Mouse (Mus musculus) thymus, postnatal 0 days (tissue): Measurements from ENCODE around the gene Snai1. TPM values are rescaled to one million over a fixed set of nuclear protein-coding genes. Genes with fewer than 3 reads are reported as not detected.
A peak's percentile ranks its signal among the peaks of the same experiment; 100 is the strongest.

ENCODE experiments used
- DNase-seq: peaks from one replicate; pipeline ENCODE4 v3.0.0-alpha.2; 2015; ENCODE audit warnings: low spot score
- polyA plus RNA-seq: library from polyadenylated mRNA; unstranded; fragments of >200 nt; fragmentation: Nextera tagmentation; extraction: Ambion mirVana; gene quantifications from 2 replicates; pipeline ENCODE4 v1.2.1, GENCODE M21; 2015

Gene Snai1
- polyA plus RNA-seq, 1 experiment from 2014 or later: 2.6 TPM

DNA sequence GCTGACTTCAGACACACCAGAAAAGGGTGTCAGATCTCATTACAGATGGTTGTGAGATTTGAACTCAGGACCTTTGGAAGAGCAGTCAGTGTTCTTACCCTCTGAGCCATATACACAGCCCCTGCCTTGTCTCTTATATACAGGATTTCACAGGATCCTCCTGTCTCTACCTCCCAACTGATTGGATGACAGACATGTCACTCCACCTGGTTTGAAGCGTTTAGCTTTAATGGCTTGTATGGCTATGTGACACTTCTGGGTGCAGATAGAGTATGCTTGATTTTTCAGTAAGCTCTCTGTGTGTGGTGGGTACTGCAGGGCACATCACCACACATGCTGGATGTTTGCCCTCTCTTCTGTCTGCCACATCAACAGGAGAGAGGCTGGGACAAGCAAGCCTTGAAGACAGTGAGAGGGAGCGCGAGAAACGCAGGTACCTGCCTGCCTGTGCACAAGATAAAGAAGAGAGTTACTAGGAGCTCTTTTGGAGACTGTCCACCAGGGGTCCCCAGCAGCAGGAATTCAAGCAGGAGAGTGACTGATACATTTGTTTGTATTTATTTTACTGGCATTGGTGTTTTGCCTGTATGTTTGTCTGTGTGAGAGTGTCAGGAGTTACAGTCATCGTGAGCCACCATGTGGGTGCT, 18.3 kb upstream of the Snai1 start:
- peak; percentile 50 for DNase-seq

DNA sequence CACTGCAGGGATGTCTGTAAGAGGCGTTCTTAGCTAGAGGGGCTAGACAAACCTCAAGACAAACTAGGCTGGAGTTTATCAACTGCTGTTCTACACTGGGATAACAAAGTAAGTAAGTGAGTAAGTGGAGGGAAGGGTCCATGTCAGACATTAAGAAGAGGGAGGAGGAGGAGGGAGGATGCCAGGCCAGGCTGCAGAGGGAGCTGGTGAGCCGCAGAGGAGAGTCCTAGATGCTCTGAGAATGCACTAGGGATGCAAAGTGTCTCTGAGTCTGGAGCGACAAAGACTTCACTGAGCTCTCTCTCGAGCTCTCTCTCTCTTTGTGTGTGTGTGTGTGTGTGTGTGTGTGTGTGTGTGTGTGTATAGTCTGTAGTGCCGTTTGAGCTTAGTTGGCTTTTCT, 9.7 kb upstream of the Snai1 start:
- peak; percentile 43 for DNase-seq

DNA sequence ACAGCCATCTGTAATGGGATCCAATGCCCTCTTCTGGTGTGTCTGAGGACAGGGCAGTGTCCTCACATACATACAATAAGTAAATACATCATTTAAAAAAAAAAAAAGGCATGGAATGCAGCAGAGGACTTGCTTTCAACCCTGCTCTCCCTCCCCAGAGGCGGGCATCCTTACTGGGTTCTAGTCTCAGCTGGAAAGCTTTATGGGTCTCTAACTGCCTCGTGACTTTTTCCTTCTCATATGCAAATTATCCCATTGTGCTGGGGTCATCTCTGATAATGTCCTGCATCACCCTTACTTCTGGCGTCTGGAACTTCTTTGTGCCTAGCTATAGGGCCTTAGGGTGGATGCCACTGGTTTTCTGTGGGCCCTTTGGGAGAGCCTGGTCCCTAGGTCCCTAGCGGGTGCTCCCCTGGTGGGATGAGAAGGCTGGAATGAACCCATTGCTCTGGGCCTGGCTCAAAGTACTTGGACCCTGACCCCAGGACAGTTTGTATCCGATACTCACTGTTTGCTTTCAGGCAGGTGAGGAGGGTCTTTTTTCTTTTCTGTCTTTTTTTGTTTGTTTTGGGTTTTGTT, 8.0 kb upstream of the Snai1 start:
- DNase-seq: no peak

DNA sequence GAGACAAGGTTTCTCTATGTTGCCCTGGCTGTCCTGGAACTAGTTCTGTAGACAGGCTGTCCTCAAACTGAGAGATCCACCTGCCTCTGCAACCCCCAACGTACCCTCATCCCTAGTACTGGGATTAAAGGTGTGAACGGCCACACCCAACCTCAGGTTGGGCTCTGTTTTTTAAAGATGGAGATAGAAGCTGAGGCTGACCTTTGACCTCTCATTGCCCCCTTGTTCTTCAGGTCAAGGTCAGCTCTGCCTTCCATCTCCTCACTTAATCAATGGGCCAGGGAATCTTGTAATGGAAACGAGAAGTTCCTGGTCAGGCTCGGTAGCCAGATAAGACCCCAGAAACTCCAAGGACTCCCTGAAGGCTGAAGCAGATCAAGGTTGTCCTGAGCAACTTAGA, 7.5 kb upstream of the Snai1 start:
- no peak for DNase-seq

DNA sequence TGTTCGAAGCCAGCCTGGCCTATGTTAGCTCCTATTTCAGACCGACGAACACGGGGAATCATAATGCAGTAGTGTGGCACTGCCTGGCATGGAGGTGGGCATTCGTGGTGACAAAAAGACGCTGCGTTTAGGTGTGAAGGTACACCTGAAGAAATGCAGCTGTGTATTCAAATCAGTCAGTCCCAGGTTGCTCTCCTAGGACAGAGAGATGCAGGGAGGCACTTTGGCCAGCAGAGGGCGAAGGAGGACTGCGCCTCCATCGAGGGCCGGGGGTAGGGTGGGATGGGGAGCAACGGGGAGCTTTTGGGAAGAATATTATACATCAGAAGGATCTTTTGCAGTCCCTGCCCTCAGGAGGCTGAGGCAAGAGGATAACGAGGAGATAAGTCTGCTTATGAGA, 5.9 kb upstream of the Snai1 start:
- DNase-seq: peak; percentile 66

DNA sequence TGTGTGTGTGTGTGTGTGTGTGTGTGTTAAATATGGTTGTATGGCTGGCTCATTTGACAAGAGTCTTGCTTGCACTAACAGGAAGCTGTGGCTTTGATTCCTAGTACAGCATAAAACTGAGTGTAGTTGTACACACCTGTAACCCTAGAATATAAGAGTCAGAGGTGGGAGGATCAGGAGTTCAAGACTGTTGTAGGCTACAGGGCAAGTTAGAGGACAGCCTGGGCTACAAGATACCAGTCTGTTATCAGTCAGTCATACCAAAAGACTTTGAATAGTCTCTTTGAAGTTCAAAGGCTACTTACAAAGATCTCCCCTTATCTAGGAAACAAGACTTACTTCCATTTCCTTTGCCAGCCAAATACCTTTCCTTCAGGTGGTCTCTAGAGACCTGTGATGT, 4.1 kb upstream of the Snai1 start:
- peak; percentile 39 for DNase-seq

DNA sequence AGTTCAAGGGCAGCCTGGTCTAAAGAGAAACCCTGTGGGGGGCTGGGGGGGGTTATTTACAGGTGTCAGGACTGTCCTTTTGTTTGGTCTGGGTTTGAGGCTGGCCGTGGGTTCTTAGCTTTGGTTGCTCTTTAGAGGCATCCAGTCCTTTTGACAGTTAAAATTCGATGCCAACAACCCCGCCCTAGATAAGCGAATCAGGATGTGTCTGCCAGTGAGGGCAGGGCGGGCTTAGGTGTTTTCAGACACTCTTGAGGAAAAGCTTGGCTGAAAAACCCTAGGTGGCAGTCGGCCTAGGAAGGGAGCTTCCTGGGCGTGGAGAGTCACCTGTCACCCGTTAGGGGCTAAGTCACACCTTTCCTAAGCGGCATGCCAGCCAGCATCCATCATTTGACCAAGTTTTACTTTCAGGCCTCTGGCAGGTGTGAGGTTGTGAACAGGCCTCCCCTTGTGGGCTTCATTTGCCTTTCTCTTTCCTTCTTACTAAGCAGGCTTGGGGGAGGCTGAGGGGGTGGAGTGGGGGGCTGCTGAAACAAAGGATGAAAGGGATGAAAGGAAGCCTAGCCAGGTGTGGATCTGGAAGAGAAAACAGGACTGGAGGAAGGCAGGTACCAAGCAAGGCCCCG, 1.6 kb upstream of the Snai1 start:
- DNase-seq: no peak

DNA sequence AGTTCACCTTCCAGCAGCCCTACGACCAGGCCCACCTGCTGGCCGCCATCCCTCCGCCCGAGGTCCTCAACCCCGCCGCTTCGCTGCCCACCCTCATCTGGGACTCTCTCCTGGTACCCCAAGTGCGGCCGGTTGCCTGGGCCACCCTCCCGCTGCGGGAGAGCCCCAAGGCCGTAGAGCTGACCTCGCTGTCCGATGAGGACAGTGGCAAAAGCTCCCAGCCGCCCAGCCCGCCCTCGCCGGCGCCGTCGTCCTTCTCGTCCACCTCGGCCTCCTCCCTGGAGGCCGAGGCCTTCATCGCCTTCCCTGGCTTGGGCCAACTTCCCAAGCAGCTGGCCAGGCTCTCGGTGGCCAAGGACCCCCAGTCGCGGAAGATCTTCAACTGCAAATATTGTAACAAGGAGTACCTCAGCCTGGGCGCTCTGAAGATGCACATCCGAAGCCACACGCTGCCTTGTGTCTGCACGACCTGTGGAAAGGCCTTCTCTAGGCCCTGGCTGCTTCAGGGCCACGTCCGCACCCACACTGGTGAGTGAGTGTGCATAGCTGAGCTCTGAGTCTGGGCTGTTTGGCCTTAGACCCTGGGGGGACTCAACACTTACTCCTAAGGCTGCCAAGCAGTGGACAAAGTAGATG, 794 bp downstream of the Snai1 start:
- no peak for DNase-seq

DNA sequence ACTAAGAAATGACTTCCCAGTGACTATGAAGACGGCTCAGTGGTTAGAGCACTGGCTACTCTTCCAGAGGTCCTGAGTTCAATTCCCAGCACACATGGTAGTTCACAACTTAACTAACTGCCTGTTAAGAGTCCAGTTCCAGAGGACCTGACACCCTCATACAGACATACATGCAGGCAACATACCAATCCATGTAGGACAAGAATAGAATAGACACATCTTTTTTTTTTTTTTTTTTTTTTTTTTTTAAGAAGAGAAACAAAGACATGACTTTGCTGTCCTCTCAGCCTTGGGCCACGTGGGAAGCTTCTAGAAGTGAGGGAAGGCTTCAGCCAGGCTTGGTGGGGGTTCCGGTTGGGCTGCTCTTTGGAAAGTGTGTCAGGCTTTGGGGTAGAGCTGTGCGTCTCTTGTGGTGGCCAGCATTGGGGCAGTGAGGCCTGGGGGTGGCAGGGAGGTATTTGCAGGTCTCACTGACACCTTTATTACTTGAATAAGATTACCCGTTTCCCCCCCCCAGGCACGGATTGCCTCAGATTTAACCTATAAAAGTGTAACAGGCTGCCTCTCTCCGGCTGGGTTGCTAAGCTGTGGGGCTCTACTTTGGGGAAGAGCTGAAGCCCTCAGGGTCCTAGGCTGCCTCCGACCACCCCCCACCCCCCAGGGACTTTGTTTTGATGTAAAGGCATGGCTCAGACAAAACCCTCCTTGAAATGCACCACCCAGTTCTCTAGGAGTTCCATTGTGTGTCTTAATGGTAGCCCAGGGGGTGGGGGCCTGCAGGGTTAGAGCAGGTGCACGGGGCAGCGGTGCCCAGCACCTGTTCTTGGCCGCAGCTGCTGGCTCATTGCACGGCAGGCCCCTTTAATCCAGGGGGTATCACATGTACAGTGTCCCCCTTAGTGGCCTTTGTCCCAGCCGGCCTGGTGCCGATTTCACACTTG, 1.8 kb downstream of the Snai1 start:
- no peak for DNase-seq

DNA sequence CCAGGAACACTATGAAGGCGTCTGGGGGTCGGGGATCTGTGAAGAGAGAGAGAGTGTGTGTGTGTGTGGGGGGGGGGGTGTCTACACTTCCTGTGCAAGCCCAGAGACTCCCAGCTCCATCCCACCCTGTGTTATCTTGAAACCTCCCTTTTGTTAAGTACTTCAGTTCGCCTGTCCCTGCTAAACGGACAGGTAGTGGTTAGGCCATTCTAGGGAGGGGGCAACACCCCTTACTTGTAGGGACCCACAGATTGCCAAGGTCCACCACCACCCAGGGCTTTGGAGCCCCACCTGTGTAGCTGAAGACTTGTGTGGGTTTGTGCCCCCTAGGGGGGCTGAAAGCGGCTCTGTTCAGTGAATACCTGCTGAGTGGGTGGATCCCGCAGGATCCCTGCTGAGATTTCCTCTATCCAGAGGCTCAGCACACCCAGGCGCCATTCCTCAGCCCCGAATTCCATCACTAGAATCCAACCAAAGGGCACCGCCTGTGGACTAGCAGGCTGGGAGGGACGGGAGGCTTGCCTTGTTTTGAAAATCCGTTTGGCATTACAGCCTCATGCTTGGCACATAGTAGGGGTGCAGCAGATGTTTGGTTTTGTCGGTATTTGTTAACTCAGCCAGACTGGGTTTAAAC, 2.6 kb downstream of the Snai1 start:
- peak; percentile 27 for DNase-seq

DNA sequence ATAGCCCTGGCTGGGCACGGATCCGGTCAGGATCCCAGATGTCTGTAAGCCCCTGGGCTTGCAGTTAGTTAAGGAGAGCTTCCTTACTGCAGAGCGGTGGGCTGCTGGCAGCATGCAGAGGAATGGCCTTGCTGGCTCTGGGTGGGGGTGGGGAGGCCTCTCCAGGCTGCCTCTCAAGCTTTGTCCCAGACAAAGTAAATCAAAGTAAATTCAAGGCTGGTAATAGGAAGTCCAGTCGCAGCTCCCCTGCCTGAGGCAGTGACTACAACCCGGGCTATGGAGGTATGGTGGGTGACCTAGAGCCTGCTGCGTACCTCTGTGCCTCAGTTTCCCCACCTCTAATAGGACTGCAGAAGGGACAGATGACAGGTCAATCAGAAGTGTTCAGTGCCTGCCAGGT, 3.3 kb downstream of the Snai1 start:
- DNase-seq: no peak

DNA sequence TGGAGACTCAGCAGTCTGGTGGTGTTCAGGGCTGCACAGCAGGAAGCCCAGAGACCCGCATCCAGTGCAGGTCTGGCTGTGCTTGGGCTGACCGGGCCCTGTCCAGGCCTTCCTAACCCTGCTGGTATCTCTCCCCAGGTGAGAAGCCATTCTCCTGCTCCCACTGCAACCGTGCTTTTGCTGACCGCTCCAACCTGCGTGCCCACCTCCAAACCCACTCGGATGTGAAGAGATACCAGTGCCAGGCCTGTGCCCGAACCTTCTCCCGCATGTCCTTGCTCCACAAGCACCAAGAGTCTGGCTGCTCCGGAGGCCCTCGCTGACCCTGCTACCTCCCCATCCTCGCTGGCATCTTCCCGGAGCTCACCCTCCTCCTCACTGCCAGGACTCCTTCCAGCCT, 3.8 kb downstream of the Snai1 start:
- no peak for DNase-seq

DNA sequence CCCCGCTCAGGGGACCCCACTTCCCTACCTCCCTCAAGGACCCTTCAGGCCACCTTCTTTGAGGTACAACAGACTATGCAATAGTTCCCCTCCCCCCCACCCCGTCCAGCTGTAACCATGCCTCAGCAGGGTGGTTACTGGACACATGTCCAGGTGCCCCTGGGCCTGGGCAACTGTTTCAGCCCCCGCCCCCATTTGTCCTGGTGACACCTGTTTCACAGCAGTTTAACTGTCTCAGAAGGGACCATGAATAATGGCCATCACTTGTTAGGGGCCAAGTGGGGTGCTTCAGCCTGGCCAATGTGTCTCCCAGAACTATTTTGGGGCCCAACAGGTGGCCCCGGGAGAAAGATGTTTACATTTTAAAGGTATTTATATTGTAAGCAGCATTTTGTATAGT, 4.4 kb downstream of the Snai1 start:
- DNase-seq: no peak

DNA sequence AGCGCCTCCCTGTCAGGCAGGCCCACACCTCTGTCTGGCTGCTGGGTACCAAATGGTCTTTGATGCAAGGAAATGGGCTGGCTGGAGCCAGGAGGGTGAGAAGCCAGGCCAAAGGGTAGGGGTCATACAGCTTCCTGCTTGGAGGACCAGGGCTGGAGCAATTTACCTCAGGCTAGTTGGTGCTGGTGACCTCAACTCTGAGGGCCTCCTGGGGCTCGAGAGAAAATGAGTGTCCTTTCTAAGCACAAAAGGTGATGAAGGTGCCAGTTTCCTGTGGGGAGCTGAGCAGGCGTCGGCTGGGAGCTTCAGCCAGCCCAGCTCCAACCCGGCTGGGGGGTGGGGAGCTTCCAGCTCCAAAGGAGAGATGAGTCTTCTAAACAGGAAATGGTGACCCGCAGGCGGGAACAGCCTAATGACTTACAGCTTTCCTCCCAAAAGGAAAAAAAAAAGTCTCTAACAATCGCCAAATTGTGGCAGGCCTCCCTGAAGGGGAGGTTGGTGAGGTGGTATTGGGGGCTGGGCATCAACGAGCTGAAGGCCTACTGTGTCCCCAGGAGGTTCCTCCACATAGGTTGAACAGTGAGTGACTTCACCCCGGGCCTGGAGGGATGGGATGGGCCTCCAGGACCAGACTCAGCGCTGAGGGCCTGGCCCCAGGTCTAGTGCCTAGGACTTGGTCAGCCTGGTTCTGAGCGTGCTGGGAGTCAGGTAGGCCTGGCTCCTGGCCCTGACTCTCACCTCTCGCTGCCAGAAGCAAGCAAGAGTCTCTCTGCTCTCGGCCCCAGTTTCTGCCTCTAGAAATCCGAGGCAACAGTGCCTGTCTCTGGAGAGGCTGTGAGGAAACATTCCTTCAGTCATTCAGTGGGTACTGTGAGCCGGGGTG, 5.4 kb downstream of the Snai1 start:
- no peak for DNase-seq

DNA sequence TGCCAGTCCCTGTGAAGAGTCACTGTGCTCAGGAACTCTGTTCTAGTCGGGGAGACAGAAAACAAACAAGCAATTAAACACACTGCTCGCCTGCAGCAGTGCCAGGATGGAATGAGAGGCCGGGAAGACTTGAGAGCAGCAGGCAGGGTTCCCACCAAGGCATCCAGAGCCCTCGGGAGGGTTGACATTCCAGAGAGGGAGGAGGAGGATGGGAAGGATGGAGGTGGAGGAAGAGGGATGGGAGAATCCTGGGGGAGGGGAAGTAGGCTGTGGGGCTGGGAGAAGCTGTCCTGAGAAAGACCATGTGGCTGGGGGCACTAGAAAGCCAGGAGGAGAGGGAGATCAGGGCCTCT, 6.0 kb downstream of the Snai1 start:
- no peak for DNase-seq

DNA sequence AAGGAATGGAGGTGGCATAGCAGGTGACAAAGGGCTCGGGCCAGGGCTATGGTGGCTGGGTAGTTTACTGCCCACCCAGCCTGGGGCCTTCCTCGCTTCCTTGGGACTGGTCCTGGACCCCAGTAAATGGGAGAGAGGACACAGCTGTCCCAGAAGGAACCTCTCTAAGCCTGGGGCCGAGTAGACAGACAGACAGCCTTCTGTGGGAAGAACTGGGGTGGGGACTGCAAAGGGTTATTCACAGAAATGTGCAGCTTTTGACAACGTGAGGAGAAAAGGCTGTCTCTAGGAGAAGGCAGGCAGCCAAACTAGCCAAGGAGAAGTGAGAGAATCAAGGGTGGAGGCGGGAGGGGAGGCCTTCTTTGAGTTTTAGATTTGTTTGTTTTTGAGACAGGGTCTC, 6.5 kb downstream of the Snai1 start:
- no peak for DNase-seq

DNA sequence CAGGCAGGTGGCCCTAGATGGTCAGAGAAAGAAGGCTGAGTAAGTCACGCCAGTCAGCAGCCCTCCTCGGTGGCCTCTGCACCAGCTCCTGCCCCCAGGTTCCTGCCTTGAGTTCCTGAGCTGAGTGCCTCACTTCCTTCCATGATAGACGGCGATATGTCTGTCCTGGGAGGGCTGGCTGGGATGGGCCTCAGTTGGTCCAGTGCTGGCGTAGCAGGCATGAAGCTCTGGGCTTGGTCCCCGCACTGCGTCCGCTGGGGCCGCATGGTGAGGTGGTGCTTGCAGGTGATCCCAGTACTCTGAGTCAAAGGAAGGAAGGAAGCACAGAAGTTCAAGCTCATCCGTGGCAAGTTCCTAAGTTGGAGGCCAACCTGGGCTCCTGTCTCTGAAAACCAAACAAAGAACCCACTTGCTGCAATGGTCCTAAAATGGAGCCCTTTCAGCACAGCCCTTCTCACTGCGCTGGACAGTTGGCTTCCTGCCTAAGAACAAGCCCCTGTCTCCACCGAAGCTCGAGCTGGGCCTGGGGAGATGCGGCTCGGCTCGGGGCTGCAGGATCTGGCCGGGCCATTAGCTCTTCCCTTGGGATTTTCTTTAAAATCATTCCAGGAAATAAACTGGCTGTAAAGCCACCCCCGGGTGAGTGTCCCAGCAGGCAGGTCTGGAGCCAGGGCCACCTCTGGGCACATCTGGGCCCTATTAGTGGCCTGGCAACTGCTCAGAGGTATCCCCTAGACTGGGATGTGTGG, 8.6 kb downstream of the Snai1 start:
- no peak for DNase-seq

DNA sequence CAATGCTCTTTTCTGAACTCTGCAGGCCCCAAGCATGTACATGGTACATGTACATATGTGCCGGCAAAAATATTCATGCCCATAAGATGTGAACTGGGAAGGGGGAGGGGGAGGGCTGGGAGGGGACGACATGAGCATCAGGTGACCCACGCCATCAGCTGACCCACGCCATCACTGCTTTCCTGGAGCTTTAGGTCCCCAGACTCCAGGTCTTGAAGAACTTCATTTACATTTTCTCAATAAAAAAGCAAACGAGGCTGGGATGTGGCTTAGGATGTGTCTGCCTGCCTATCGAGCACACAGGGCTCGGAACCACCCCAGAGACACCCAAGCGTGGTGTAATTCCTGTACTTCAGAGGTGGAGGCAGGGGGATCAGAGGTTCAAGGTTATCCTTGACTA, 9.4 kb downstream of the Snai1 start:
- DNase-seq: no peak

DNA sequence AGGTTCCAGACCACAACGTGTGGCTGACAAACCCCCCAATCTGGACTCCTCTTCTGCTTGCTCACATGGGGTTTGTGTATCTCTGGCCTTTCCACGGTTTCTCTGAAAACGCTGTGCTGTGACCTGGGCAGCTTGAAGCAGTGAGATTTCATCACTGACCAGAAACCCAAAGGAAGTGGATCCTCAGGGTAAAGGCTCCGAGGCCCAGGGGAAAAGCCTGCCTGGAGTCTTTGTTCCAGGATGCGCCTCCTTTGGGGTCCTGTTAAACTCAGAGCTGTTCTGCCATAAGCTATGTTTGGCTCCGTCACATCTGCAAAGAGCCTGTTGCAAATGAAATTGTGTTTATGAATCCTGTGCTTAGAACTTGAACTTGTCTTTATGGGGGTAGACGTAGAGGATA, 11.0 kb downstream of the Snai1 start:
- no peak for DNase-seq
